Comparison of ENCODE assay signal across 1 mouse cellular context in the genomic region with DNA sequence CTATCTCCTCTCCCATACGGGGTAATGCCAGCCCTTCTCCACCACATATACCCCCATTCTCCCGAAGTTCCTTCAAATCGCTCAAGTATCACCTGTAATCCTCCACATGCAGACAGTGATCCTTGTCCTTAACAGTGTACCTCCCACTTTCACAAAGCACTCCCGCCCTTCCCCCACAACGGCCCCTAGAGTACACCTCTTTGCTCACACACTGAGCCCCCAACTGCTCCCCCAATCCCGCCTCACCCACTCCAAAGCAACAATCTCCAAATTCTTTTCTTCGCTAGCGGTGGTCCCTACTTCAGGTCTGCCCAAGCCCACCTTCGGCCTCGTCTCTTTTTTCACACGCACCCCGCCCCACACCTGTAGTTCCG.
TF ChIP-seq lines count a peak whose summit lies in the region.

No protein-coding gene starts in this region.

TF ChIP-seq in MEL, 35 proteins besides CTCF, POLR2A, EP300 and RAD21 (continued from another document):
- TF ChIP-seq MAZ (IDR thresholded peaks at IDR 0.05; ENCODE audit: low read depth, low read length) (0 out of 2 replicates have a peak, but pooled peaks have one; percentile 6), SIN3A (IDR thresholded peaks at IDR 0.05; ENCODE audit: low read length) (no peak), MYB (IDR thresholded peaks at IDR 0.05; ENCODE audit: low read depth, low read length) (no peak)
